Mouse (Mus musculus): ENCODE measurements around the gene Gm14443.
"Not testable (repeated sequence)": the region's sequence is repeated elsewhere in the genome, so short reads cannot be mapped to it uniquely, and the experiment has no call there.

Gm14443 gene

GRCm38 (mm10) chr2:175175401-175176180, at the start of gene Gm14443:
Gene Gm14443, minus strand, starts transcription at chr2:175175871.
- peak; percentile 28 for DNase-seq

GRCm38 (mm10) chr2:175206732-175207131, 31.1 kb upstream of the Gm14443 start, which contains the start of gene Gm14391:
Gene Gm14391, minus strand, starts transcription at chr2:175206917.
- DNase-seq = not testable (repeated sequence)

GRCm38 (mm10) chr2:175179008-175179407, 3.3 kb upstream of the Gm14443 start:
- DNase-seq = not testable (repeated sequence)

GRCm38 (mm10) chr2:175176312-175176711, 641 bp upstream of the Gm14443 start:
- DNase-seq = no peak

- DNase-seq = not testable (repeated sequence)
Measured at GRCm38 (mm10) chr2:175174058-175174457, 1.6 kb downstream of the Gm14443 start.

GRCm38 (mm10) chr2:175172906-175173595, 2.6 kb downstream of the Gm14443 start:
- not testable (repeated sequence) for DNase-seq

GRCm38 (mm10) chr2:175172123-175172522, 3.5 kb downstream of the Gm14443 start:
- no peak for DNase-seq

- not testable (repeated sequence) for DNase-seq
Measured at GRCm38 (mm10) chr2:175166870-175167269, 8.8 kb downstream of the Gm14443 start.

- DNase-seq = not testable (repeated sequence)
Measured at GRCm38 (mm10) chr2:175165110-175165509, 10.6 kb downstream of the Gm14443 start.

GRCm38 (mm10) chr2:175161438-175161837, 14.2 kb downstream of the Gm14443 start:
- not testable (repeated sequence) for DNase-seq

GRCm38 (mm10) chr2:175158642-175159041, 17.0 kb downstream of the Gm14443 start:
- DNase-seq = no peak

GRCm38 (mm10) chr2:175156696-175157095, 19.0 kb downstream of the Gm14443 start:
- no peak for DNase-seq

GRCm38 (mm10) chr2:175141993-175142295, 33.7 kb downstream of the Gm14443 start, which contains the start of gene Gm14399:
Gene Gm14399, minus strand, starts transcription at chr2:175142012.
- DNase-seq = peak; percentile 25

- DNase-seq = not testable (repeated sequence)
Measured at GRCm38 (mm10) chr2:175141118-175141992, 34.3 kb downstream of the Gm14443 start.

GRCm38 (mm10) chr2:175140624-175141023, 35.0 kb downstream of the Gm14443 start:
- not testable (repeated sequence) for DNase-seq
